Mouse (Mus musculus) stomach, postnatal 0 days (tissue): Measurements from ENCODE around the gene Chchd1.

ENCODE experiments used
- CTCF ChIP-seq: IDR thresholded peaks from 2 replicates; pipeline ENCODE4 v1.5.1; 2016; ENCODE audit warnings: antibody characterized with exemption, low read depth, mild to moderate bottlenecking, moderate library complexity
- EP300 ChIP-seq: optimal IDR thresholded peaks from 2 replicates; pipeline ENCODE3; 2016; ENCODE audit warnings: antibody characterized with exemption

DNA sequence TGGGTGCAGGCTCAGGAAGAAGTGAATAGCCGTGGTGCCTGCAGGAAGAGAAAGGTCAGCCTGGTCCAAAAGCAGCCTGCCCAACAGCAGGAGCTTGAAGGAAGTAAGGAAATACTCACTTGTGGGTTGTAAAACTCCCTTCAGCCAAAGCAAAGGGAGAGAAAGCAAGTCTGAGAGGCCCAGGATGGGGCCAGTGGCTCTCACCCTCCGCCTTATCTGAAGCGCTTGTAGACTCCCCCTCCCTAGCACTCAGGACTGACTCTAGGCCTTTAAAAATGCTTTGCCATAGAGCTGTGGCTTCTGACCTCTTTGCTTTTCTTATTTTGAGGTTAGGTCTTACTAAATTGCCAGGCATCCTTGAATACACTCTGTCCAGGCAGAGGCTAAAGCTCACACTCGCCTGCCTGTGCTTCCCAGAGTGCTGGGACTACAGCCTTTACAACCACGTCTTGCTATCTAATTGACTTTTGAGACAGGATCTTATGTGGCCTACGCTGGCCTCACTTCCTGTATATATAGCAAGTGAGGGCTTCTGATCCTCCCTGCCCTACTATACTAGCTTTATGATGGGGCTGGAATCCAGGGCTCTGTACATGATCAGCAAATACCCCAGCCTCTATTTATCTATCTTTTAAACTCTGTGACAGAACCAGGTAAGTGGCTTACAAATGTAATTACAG lies 23.0 kb downstream of the Chchd1 start:
- TF ChIP-seq CTCF (no peak), EP300 (no peak)
